Mouse (Mus musculus) kidney, postnatal 10 days (tissue): ENCODE data around the gene Set.

ENCODE experiments used
- DNase-seq: peaks from one replicate; pipeline ENCODE4 v3.0.0; 2021; ENCODE audit warnings: mixed read lengths

Set gene

DNA sequence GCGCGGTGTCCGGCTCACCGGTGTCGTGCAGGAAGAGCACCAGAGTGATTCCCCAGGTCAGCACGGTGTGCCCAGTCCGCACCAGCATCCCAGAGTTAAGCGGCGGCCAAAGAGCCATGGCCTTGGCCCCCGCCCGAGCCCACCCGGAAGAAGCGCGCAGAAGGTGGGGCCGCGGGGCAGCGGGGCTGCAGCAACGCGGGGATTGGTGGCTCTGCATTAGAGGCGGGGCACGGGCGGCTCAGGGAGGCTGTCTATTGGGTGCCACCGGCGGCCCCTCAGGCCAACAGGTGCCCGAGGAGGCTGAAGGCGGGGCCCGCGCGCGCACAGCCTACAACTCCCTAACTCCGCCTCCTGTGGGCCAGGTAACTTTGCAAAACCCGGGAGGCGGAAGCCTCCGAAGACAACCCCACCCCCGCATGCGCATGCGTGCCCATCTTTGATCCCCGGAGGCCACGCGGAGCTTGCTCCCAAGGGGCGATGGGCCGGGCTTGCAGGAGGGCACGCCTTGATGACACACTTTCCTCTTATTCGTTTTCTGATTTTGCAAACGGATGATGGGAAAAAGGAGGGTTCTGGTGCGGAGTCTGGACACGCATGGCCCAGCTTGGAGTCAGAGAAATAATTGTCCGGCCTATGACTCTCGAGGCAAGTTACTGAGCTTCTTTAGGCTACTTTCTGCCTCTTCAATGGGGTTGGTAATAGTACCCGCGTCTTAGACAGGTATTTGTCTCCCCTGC, 36.5 kb downstream of the Set start, which contains the start of gene Zdhhc12:
TSS of gene Zdhhc12 (minus strand) at position 178 of the 737 bp plus-strand sequence.
- DNase-seq = peak; percentile 97

DNA sequence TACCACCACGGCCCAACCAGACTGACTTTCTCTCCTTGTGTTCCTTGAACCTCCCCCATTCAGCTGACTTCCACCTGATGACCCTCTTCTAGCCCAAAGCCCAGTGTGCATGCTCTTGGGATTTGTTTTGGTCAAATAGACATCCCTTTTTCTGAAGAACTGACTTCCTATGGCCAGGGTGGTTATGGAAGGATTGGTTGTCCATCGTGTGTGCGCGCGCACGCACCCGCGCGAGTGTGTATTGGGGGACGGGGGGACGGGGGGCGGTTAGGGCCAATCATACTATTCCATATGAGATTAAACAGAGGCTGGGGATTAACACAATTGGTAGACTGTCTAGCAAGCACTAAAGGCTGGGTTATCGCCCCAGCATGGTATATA, 37.0 kb downstream of the Set start:
- DNase-seq = peak; percentile 27

DNA sequence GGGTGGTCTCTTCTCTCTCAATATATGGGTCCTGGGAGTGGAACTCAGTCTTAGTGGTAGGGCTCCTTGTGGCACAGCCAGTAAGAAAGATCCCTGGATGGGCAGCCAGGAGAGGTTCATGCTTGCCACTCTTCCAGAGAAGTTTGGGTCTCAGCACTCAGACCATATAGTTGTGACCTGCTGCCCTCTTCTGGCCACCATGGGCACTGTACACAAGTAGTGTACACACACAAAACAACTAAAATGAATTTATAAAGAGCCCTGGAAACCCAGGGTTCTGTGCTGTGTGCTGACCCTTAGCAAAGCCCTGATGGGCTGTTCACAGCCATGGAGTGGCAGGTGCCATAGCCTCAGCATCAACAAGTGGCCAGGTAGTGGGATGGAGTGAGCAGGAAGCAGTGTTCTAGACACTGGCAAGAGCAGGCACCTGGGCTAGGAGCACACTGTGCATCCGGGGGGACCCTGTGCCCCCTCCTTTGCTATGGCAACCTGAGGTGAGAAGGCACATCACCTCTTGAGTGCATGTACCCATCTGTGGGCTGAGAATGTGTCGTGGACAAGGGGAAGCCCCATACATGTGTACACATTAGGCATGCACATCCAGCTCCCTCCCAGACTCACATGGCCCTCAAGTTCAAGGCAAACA, 38.8 kb downstream of the Set start:
- DNase-seq = peak; percentile 81

DNA sequence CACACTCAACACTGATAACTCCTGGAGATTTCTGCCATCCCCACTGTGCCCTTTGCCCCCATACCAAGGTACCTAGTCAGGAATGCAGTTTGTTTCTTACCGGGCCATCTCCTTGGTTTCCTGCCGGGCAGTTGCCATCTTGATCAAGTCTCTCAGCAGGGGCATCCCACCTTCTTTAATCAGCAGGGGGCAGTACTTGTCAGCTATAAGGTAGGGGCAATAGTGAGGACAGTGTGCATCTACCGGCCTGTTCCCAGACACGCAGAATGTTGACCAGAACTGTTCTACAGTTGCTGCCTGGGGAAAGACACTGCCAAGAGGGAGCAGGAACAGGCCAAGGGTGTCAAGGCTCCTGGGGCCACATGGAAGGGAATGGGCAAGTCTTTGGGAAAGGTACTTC, 43.0 kb downstream of the Set start:
- peak; percentile 19 for DNase-seq

DNA sequence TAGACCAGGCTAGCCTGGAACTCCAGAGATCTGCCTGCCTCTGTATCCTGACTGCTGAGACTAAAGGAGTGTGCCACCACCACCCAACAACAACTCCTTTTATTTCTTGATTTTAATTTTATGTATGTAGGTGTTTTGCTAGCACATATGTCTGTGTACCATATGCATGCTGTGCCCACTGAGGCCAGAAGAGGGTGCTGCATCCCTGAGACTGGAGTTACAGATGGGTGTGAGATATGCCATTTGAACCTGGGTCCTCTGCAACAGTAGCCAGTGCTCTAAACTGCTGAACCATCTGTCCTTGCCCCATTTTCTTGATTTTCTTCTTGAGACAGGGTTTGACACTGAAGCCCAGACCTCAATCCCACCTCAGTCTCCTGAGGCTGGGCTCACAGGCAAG, 49.2 kb downstream of the Set start:
- DNase-seq = peak; percentile 78

DNA sequence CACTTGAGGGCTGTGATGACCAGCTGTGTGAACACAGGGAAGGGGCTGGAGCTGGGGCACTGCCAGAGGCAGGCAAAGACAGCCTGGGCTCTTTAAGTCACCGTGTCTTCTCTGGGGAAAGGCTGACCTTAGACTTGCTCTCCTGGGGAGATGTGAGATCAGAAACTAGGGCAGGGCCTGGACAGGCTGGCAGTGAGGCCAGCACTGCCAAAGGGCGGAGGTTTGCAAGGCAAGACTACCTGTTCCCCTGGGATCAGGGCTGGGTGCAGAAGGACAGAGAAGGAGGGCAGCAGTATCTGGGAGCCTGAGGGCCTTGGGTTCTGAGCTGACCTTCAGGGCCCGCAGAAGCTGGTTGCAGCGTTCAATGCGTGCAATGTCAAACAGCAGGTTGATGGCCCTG, 50.5 kb downstream of the Set start:
- no peak for DNase-seq

DNA sequence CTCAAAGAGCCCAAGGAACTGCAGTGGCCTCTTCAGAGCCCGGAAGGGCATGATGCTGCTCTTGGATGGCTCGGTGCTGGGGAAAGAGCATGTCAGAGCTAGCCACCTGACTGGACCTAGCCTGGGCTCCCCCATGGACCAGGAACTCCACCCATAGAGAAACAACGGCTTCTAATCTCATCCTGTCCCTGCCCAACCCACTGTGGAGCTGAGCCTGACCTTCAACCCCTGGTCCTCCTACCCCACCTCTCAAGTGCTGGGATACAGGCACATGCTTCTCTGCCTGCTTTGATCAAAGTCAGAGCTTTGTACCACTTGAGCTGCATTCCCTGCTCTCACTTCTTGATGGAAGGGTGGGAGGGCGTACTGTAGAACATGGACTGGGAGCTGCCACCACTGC, 51.1 kb downstream of the Set start:
- DNase-seq = no peak

DNA sequence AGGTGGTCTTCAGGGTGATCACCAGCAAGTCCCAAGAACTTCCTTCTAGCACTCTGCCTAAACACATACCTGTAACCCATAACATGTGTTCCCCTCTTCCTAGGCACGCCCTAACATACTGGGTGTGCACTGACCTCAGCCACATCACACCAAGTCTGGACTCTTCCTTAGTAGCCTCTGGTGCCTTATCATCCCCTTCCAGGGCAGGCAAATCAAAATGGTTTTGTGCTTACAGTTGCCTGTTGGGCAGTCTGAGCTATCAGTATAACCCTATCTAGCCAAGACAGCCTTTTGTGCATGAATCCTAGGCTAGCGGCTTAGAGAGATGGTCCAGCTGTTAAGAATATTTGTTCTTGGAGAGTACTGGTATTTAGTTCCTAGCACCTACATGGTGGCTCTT, 54.3 kb downstream of the Set start:
- no peak for DNase-seq

DNA sequence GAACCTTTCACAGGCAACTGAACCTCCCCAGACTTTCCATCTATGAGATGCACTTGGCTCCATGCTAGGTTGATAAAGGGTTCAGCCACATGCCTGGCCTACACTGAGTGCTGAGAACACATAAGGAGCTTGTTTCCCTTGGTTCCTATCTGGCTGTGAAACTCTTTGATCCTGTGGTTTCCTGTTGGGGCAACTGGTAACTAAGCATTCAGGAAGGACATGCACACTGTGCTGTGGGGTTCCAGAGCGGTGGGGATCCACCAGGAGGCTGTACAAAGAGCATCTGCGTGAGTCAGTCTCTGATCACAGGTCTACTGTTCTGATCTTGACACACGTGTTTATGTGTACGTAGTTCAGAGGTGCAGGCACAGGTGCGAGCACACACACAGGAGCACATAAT, 55.4 kb downstream of the Set start:
- no peak for DNase-seq

DNA sequence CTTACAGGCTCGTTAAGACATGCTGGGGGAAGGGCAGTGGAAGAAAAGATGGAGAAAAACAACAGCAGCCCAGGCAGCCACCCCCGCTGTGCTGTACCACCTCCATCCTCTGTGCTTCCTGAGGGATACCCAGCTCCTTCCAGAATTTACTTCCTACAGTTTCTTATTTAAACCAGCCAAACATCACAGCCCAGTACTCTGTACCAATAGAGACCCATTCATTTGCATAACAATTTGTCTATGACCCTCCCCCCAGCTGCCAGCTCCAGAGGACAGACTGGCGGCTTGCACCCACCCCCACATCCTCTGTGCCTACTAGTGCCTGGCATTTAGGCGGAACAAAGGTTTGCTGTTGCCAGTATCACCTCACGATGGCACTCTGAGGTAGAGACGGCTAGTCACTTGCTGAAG, 62.5 kb downstream of the Set start:
- no peak for DNase-seq

DNA sequence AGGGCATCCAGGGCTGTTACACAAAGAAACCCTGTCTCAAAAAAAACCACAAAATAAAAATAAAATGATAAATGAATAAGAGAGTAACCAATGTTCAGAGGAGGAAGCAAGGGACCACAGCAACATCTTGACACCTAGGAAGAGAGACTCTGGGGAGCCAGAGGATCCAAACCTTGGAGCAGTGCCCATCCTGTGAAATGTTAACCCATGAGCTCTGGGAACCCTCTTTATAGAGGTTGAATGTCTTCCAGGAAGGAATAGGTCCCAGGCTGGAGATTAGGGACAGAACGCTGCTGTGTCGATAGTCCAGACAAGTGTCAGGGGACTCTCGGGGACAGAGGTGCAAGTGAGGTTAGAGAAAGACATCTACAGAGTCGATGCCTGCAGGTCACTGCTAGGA, 63.1 kb downstream of the Set start:
- DNase-seq = peak; percentile 41
